Mouse (Mus musculus) urinary bladder, postnatal 25 days (tissue): ENCODE data around the gene Cox6a1.
A peak's percentile ranks its signal among the peaks of the same experiment; 100 is the strongest.
"Not testable (repeated sequence)": the region's sequence is repeated elsewhere in the genome, so short reads cannot be mapped to it uniquely, and the experiment has no call there.

Source experiments
- DNase-seq: peaks from one replicate; pipeline ENCODE4 v3.0.0; 2022; ENCODE audit warnings: low spot score

The Cox6a1 gene

GRCm38 (mm10) chr5:115347564-115347963, 1.2 kb downstream of the Cox6a1 start:
- DNase-seq, result peak; percentile 76

DNA sequence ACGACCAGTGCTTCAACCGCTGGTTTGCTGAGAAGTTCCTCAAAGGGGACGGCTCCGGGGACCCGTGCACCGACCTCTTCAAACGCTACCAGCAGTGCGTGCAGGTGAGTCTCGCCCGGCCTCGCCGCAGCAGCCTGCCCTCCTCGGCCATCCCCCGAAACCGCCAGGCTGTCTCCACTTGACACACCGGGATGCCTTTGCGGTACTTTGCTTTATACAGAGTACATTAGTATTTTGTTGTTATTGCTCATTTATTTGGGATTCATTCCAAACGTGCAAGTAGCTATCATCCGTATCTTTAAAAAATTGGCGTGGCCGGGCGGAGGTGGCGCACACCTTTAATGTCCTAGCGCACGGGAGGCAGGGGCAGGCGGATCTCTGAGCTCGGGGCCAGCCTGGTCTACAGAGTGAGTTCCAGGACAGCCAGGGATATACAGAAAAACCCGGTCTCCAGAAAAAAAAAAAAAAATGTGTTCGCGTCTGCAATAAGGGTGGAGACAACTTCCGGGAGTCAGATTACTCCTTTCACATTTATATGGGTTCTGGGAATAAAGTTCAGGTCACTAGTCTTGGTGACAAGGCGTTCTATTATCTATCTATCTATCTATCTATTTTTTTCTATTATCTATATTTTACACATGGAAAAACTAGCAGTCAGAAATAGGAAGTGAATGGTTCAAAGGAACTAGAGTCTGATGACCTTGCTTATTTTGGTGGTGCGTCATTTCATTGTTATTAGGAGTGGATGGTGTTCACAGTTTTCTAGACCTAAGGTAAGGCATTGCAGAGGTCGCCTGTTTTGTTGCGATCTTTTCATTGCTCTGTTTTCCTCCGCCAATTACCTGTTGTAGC, 7.2 kb downstream of the Cox6a1 start:
- no peak for DNase-seq

GRCm38 (mm10) chr5:115340577-115341313, 8.0 kb downstream of the Cox6a1 start, which contains the start of the genes Gatc and Triap1:
Gatc (minus strand) TSS chr5:115341178.
Triap1 (plus strand) TSS chr5:115341225.
- DNase-seq, result peak; percentile 87

DNA sequence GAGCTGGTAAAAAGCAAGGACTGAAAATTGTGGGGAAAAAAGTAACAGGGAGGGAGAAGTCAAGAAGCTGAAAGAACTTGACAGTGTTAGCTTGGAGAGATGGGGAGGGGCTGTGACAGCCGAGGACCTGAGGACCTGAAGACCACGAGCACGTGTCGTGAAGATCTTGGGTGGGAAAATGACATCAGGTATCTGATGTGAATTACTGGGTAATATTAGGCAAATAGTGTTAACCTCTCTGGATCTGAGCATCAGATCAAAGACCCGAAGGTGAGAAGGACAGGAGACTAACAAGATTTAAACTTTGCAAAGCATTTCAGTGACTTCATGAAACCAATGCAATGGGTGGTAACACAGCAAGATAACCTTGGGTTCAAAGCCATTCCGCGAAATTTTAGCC, 8.8 kb downstream of the Cox6a1 start:
- no peak for DNase-seq

GRCm38 (mm10) chr5:115333626-115334025, 15.2 kb downstream of the Cox6a1 start:
- no peak for DNase-seq

DNA sequence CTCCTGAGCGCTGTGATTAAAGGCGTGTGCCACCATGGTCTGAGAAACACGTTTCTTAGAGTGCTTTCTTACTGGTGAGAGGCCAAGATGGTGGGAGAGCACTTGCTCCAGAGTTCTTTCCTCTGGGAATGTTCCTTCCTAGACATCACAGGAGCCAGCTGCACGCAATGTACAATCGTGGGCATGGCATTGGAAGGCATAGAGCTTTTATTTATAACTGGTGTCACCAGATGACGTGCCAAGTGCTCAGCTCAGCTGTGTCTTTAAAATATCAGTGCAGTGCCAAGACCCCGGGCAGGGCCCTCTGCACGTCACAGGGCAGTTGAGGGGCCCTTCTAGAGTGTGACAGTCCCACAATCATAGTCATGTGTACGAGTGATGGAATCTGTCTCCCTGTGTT, 17.8 kb downstream of the Cox6a1 start:
- DNase-seq, result no peak

DNA sequence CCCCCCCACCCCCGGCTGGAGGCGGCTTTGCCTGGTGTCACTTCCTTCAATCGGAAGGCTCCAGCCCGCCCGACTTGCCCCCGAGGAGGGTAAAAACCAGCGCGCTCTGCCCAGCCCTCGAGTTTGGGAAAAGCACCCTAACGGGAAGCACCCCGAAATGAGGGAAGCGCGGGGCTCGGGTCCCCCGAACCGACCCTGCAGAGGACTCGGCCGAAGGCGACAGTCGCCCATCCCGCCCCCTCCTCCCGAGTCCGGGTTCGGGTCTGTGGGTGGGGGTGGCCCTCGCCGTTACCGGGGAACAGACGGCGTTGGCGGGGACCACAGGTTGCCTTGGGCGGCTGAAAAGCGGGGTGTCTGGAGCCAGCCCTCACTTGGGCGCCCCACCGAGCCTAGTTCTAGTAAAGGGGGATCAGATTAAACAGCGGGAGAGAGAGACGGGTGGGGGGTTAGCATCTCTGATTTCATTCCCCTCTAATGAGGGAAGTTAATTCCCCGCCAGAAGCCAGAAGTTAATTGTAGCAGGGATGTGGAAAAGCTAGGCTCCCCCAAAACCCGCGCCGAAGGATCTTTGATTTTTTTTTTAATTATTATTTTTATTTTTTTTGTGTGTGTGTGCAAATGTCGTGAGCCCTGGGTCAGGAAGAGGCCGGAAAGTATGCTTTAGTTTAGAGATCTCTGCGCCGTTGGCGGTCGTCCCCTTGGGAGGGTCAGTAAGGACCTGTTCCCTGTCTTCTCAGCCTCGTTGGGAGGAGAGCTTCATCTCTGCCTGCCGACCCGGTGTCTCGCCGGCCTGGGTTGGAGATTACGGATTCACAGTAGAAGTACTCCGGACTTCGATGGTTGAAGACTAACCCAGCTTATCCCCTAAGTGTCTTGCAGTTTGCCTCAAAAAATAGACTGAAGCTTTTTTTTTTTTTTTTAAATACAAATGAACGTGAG, 20.9 kb downstream of the Cox6a1 start:
- peak; percentile 24 for DNase-seq

DNA sequence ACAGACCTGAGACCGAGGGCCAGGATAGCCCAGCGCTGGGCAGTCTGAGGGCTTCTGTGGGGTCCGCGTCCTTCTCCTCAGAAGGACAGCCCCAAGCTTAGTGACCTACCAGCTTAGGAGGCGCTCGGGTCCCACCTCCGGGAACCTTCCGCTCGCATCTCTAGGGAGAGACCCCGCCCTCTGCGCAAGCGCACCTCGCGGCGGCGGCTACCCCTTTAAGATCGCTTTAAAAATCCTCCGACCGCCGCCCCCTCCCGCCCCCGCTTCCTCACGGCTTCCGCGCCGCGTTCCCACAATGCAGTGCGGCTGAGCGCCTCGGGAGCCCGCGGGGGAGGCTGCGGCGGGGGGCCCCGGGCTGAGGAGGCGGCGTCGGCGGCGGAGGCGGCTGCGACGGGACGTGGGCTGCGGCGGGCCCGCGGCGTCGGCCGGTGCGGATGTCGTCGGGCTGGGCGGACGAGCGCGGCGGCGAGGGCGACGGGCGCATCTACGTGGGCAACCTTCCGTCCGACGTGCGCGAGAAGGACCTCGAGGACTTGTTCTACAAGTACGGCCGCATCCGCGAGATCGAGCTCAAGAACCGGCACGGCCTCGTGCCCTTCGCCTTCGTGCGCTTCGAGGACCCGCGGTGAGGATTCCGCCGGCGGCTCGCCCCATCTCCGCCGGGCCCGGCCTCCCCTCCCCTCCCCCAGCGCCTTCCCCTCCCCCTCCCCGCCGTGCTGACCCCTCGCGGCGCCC, 21.7 kb downstream of the Cox6a1 start, which contains the start of gene Srsf9:
Gene Srsf9 (plus strand): TSS at position 303 of the 735 bp plus-strand sequence.
- DNase-seq, result peak; percentile 96

- DNase-seq, result no peak
These were observed 22.4 kb downstream of the Cox6a1 start for GRCm38 (mm10) chr5:115326256-115326831.

- peak; percentile 52 for DNase-seq
These were observed 29.5 kb downstream of the Cox6a1 start for GRCm38 (mm10) chr5:115319004-115319940.

GRCm38 (mm10) chr5:115317645-115318328, 31.0 kb downstream of the Cox6a1 start:
- no peak for DNase-seq

GRCm38 (mm10) chr5:115316968-115317644, 31.7 kb downstream of the Cox6a1 start:
- DNase-seq, result no peak

- DNase-seq, result no peak
These were observed 35.2 kb downstream of the Cox6a1 start for GRCm38 (mm10) chr5:115313668-115313943.

GRCm38 (mm10) chr5:115312816-115313667, 35.7 kb downstream of the Cox6a1 start:
- no peak for DNase-seq

- DNase-seq, result no peak
These were observed 36.4 kb downstream of the Cox6a1 start for GRCm38 (mm10) chr5:115312354-115312753.

DNA sequence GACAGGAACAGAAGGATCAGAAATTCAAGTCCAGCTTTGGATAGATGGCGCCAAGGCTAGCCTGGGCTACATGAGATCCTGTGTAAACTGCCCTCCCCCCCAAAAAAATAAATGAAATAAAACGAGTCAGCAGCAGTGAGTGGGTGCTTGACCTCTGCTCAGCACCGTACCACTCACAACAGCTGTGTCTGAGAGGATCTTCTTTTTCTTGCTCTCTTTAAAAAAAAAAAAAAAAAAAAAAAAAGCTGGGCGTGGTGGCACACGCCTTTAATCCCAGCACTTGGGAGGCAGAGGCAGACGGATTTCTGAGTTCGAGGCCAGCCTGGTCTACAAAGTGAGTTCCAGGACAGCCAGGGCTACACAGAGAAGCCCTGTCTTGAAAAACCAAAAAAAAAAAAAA, 46.6 kb downstream of the Cox6a1 start:
- DNase-seq, result not testable (repeated sequence)

GRCm38 (mm10) chr5:115301615-115302014, 47.2 kb downstream of the Cox6a1 start:
- no peak for DNase-seq
